Mouse (Mus musculus) heart, postnatal 0 days (tissue): ENCODE data around the gene Gm2174. TPM values are rescaled to one million over a fixed set of nuclear protein-coding genes. Genes with fewer than 3 reads are reported as not detected.
A peak's percentile ranks its signal among the peaks of the same experiment; 100 is the strongest.

Experiments used
- ATAC-seq: fragments of 200-750 bp; cut with Nextera tagmentation; 2 replicates; pipeline ENCODE4 v1.8.0; 2017; ENCODE audit warnings: low read depth, moderate number of reproducible peaks, moderate library complexity; ENCODE audit not compliant: insufficient read depth
- DNase-seq: peaks from one replicate; pipeline ENCODE4 v3.0.0-alpha.2; 2016; ENCODE audit warnings: low spot score
- H3K27ac ChIP-seq: fragments of 300-500 bp; sonication (generic); 2 replicates; pipeline ENCODE4 v1.5.1; 2014; ENCODE audit warnings: low read depth, mild to moderate bottlenecking
- H3K27me3 ChIP-seq: fragments of 300-500 bp; sonication (generic); 2 replicates; pipeline ENCODE4 v1.6.1; 2014; ENCODE audit warnings: low read length, mixed read lengths; ENCODE audit not compliant: control insufficient read depth, insufficient read depth
- H3K36me3 ChIP-seq: fragments of 300-500 bp; sonication (generic); replicated peaks from 2 replicates; pipeline ENCODE4 v1.6.1; 2014; ENCODE audit warnings: low read length, mixed read lengths; ENCODE audit not compliant: control insufficient read depth, insufficient read depth
- H3K4me1 ChIP-seq: fragments of 300-500 bp; sonication (generic); 2 replicates; pipeline ENCODE4 v1.6.1; 2014; ENCODE audit warnings: antibody characterized with exemption; ENCODE audit not compliant: control insufficient read depth, insufficient read depth
- H3K4me2 ChIP-seq: fragments of 300-500 bp; sonication (generic); 2 replicates; pipeline ENCODE4 v1.6.1; 2014; ENCODE audit warnings: low read depth, mild to moderate bottlenecking, low read length, moderate library complexity
- H3K4me3 ChIP-seq: fragments of 300-500 bp; sonication (generic); 2 replicates; pipeline ENCODE4 v1.5.1; 2014; ENCODE audit warnings: low read depth, low read length
- H3K9ac ChIP-seq: fragments of 300-500 bp; sonication (generic); replicated peaks from 2 replicates; pipeline ENCODE4 v1.6.1; 2014; ENCODE audit warnings: low read depth, low read length, mixed read lengths
- H3K9me3 ChIP-seq: fragments of 300-500 bp; sonication (generic); replicated peaks from 2 replicates; pipeline ENCODE4 v1.6.1; 2016; ENCODE audit warnings: low read length; ENCODE audit not compliant: control insufficient read depth
- CTCF ChIP-seq: IDR thresholded peaks from 2 replicates; pipeline ENCODE4 v1.5.1; 2016; ENCODE audit warnings: antibody characterized with exemption, control low read depth, low read depth
- EP300 ChIP-seq: IDR thresholded peaks from 2 replicates; pipeline ENCODE4 v1.6.1; 2016; ENCODE audit warnings: antibody characterized with exemption, low read depth
- WGBS: fragments of 180-500 bp; shearing (Covaris S2); extraction: QIAGEN DNeasy Blood & Tissue Kit; methylation state at CpG from one replicate; pipeline ENCODE4 v1.1.7; 2014; 5-methylcytosine and 5-hydroxymethylcytosine counted together
- polyA plus RNA-seq: library from polyadenylated mRNA; unstranded; fragments of >200 nt; fragmentation: Nextera tagmentation; extraction: Ambion mirVana; gene quantifications from 2 replicates; pipeline ENCODE4 v1.2.1, GENCODE M21; 2015
- total RNA-seq: library from RNA; depleted of rRNA; stranded (reverse); fragments of >200 nt; gene quantifications from 2 replicates; pipeline ENCODE4 v1.2.3, GENCODE M21; 2014; ENCODE audit warnings: low replicate concordance

Gene Gm2174
- total and polyA plus RNA-seq, 2 experiments from 2014 or later = 1.5 TPM; not detected in 1

GRCm38 (mm10) chrX:56456379-56456778, 8.6 kb downstream of the Gm2174 start:
- 18% methylated on average over 8 of the region's 8 CpGs for WGBS
- 0 out of 2 replicates have a peak overlapping the region, but pooled peaks have one; percentile 28 for H3K9ac ChIP-seq
- H3K36me3 ChIP-seq = no peaks in the 10 kb centered on the region
- H3K27me3 ChIP-seq = no peaks in the 10 kb centered on the region
- H3K9me3 ChIP-seq = no peaks in the 10 kb centered on the region
- H3K27ac ChIP-seq = peak overlapping the region; percentile 94
- peak overlapping the region; percentile 63 for H3K4me3 ChIP-seq
- ATAC-seq (no peak), DNase-seq (no peak)
- TF ChIP-seq EP300 (no peak), CTCF (no peak)
- H3K4me2 ChIP-seq = peak overlapping the region; percentile 75
- no peaks in the 10 kb centered on the region for H3K4me1 ChIP-seq

GRCm38 (mm10) chrX:56462020-56462933, 14.5 kb downstream of the Gm2174 start:
- WGBS = 45% methylated on average over 14 of the region's 14 CpGs
- Histone ChIP-seq H3K27ac (peak overlapping the region; percentile 61), H3K27me3 (no peaks in the 10 kb centered on the region), H3K4me1 (no peaks in the 10 kb centered on the region), H3K4me3 (no peak overlapping the region), H3K36me3 (no peaks in the 10 kb centered on the region), H3K4me2 (peak overlapping the region; percentile 21; the same call in 1 of the 2 replicates), H3K9me3 (no peaks in the 10 kb centered on the region), H3K9ac (no peak overlapping the region)
- DNase-seq = no peak
- no peak for ATAC-seq
- TF ChIP-seq EP300 = no peak
- TF ChIP-seq CTCF = no peak

GRCm38 (mm10) chrX:56464906-56465305, 17.1 kb downstream of the Gm2174 start:
- no peaks in the 10 kb centered on the region for H3K4me1 ChIP-seq
- 43% methylated on average over 1 of the region's 1 CpGs for WGBS
- no peak overlapping the region for H3K9ac ChIP-seq
- no peak for ATAC-seq
- H3K27me3 ChIP-seq = no peaks in the 10 kb centered on the region
- H3K27ac ChIP-seq = no peak overlapping the region
- no peak overlapping the region for H3K4me3 ChIP-seq
- H3K4me2 ChIP-seq = no peak overlapping the region
- H3K9me3 ChIP-seq = no peaks in the 10 kb centered on the region
- TF ChIP-seq EP300 (no peak), CTCF (no peak)
- no peak for DNase-seq
- H3K36me3 ChIP-seq = no peaks in the 10 kb centered on the region

DNA sequence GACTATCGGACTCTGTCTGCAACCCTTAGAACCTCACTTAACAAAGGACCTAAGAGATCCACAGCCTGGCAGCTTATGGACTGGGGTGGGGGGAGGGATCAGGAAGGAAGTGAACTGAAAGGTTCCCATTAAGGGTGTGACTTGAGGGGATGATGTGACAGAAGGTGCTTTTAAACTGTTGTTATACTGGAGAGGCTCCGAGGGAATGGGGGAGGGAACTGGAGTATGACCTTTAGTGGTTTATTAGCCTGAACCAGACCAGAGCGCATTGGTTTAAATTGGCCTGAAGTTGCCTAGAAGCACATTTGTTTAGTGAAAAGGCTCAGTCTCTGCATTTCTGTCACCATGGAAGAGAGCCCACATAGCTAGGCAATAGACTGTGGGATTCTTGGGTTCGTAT, 19.9 kb downstream of the Gm2174 start:
- 66% methylated on average over 4 of the region's 4 CpGs for WGBS
- H3K9ac ChIP-seq = no peak overlapping the region
- H3K27ac ChIP-seq = 0 out of 2 replicates have a peak overlapping the region, but pooled peaks have one; percentile 34
- H3K4me1 ChIP-seq = 0 out of 2 replicates have a peak, but pooled peaks cover 8% of the 10 kb centered on the region
- ATAC-seq = no peak
- H3K4me2 ChIP-seq = no peak overlapping the region
- H3K36me3 ChIP-seq = no peaks in the 10 kb centered on the region
- H3K4me3 ChIP-seq = no peak overlapping the region
- no peak for DNase-seq
- H3K9me3 ChIP-seq = no peaks in the 10 kb centered on the region
- TF ChIP-seq CTCF (no peak), EP300 (no peak)
- H3K27me3 ChIP-seq = no peaks in the 10 kb centered on the region

- no peak for DNase-seq
- no peak overlapping the region for H3K4me2 ChIP-seq
- H3K9me3 ChIP-seq = no peaks in the 10 kb centered on the region
- 47% methylated on average over 6 of the region's 6 CpGs for WGBS
- H3K9ac ChIP-seq = no peak overlapping the region
- no peaks in the 10 kb centered on the region for H3K27me3 ChIP-seq
- H3K27ac ChIP-seq = peak overlapping the region; percentile 34; the same call in 1 of the 2 replicates
- ATAC-seq = no peak
- H3K36me3 ChIP-seq = no peaks in the 10 kb centered on the region
- TF ChIP-seq EP300 (no peak), CTCF (no peak)
- H3K4me1 ChIP-seq = 0 out of 2 replicates have a peak, but pooled peaks cover 8% of the 10 kb centered on the region
- no peak overlapping the region for H3K4me3 ChIP-seq
Measured at GRCm38 (mm10) chrX:56468422-56468821, 20.7 kb downstream of the Gm2174 start.
